Comparison of ENCODE assay signal across 8 mouse cellular contexts in genomic region chr19:5945027-5945426, GRCm38 (mm10). TPM values are rescaled to one million over a fixed set of nuclear protein-coding genes. Genes with fewer than 3 reads are reported as not detected.
DNase-seq lines count a peak whose midpoint lies in the region; ATAC-seq and TF ChIP-seq lines count a peak whose summit lies in the region.

No protein-coding gene starts in this region.

- no peak for ATAC-seq in cerebellum, adult (ENCODE audit: insufficient number of reproducible peaks, low FRiP score, low TSS enrichment)
- peak; percentile 57 for ATAC-seq in liver, embryonic 13.5 days (ENCODE audit: low read depth)
- ATAC-seq in stomach, postnatal 0 days (ENCODE audit: low FRiP score, low TSS enrichment) = peak; percentile 85
- no peak for ATAC-seq in midbrain, embryonic 11.5 days (ENCODE audit: low FRiP score)

- H3K4me3 ChIP-seq in liver, embryonic 13.5 days (replicated peaks) = no peak overlapping the region
- no peak overlapping the region for H3K4me3 ChIP-seq in stomach, postnatal 0 days (ENCODE audit: low read depth, low read length)
- H3K4me3 ChIP-seq in midbrain, embryonic 11.5 days (ENCODE audit: low read depth, low read length) = no peak overlapping the region

- no peaks in the 10 kb centered on the region for H3K9me3 ChIP-seq in liver, embryonic 13.5 days (replicated peaks)
- no peaks in the 10 kb centered on the region for H3K9me3 ChIP-seq in stomach, postnatal 0 days (ENCODE audit: control insufficient read depth, low read length)
- H3K9me3 ChIP-seq in midbrain, embryonic 11.5 days (ENCODE audit: control insufficient read depth, low read length) = no peaks in the 10 kb centered on the region

- peaks cover 98% of the 10 kb centered on the region for H3K36me3 ChIP-seq in liver, embryonic 13.5 days
- peaks cover 4% of the 10 kb centered on the region; the same call in 1 of the 2 replicates for H3K36me3 ChIP-seq in stomach, postnatal 0 days (ENCODE audit: control insufficient read depth, insufficient read depth, low read length)
- peaks cover 7% of the 10 kb centered on the region; the same call in 1 of the 2 replicates for H3K36me3 ChIP-seq in midbrain, embryonic 11.5 days (ENCODE audit: control insufficient read depth, insufficient read depth, low read length)

- no peak for TF ChIP-seq EP300 in stomach, postnatal 0 days (optimal IDR thresholded peaks at IDR 0.05)

- WGBS in liver, embryonic 13.5 days (ENCODE audit: insufficient replicate concordance) = 67% methylated on average over 7 of the region's 7 CpGs
- 29% methylated on average over 7 of the region's 7 CpGs for WGBS in stomach, postnatal 0 days
- 87% methylated on average over 7 of the region's 7 CpGs for whole genome bisulfite sequencing in midbrain, embryonic 11.5 days

- no peak for TF ChIP-seq CTCF in stomach, postnatal 0 days (IDR thresholded peaks at IDR 0.05; ENCODE audit: low read depth)

- peak; percentile 30 for DNase-seq in cerebellum, adult 9-11 months
- peak; percentile 49 for DNase-seq in right cerebral cortex, adult 18-20 months
- no peak for DNase-seq in right cerebral cortex, postnatal 14 days
- DNase-seq in liver, embryonic 13.5 days = no peak
- DNase-seq in stomach, postnatal 0 days (ENCODE audit: low spot score) = peak; percentile 66
- DNase-seq in adrenal gland, postnatal 14 days = no peak
- no peak for DNase-seq in midbrain, embryonic 11.5 days (ENCODE audit: low spot score, missing footprints)

- H3K4me2 ChIP-seq in liver, embryonic 13.5 days = no peak overlapping the region
- H3K4me2 ChIP-seq in stomach, postnatal 0 days (replicated peaks; ENCODE audit: low read depth) = no peak overlapping the region; the same call in 1 of the 2 replicates
- no peak overlapping the region for H3K4me2 ChIP-seq in midbrain, embryonic 11.5 days

- no peak overlapping the region for H3K9ac ChIP-seq in liver, embryonic 13.5 days
- H3K9ac ChIP-seq in stomach, postnatal 0 days (ENCODE audit: low read length) = peak overlapping the region; percentile 23; the same call in 1 of the 2 replicates
- H3K9ac ChIP-seq in midbrain, embryonic 11.5 days (ENCODE audit: low read length) = no peak overlapping the region

- H3K4me1 ChIP-seq in liver, embryonic 13.5 days (replicated peaks) = peaks cover 26% of the 10 kb centered on the region
- H3K4me1 ChIP-seq in stomach, postnatal 0 days (replicated peaks; ENCODE audit: control insufficient read depth, insufficient read depth) = peaks cover 10% of the 10 kb centered on the region
- no peaks in the 10 kb centered on the region for H3K4me1 ChIP-seq in midbrain, embryonic 11.5 days (ENCODE audit: control insufficient read depth, insufficient read depth, low read length)

- H3K27ac ChIP-seq in liver, embryonic 13.5 days = peak overlapping the region; percentile 65
- H3K27ac ChIP-seq in stomach, postnatal 0 days (replicated peaks) = peak overlapping the region; percentile 63
- no peak overlapping the region for H3K27ac ChIP-seq in midbrain, embryonic 11.5 days (ENCODE audit: low read depth, low read length)

- no peaks in the 10 kb centered on the region for H3K27me3 ChIP-seq in liver, embryonic 13.5 days
- H3K27me3 ChIP-seq in stomach, postnatal 0 days (ENCODE audit: control insufficient read depth, insufficient read depth, low read length) = no peaks in the 10 kb centered on the region
- H3K27me3 ChIP-seq in midbrain, embryonic 11.5 days (ENCODE audit: control insufficient read depth, insufficient read depth, low read length) = no peaks in the 10 kb centered on the region

RNA-seq across cellular contexts. Expression of gene Pola2, which starts 19.0 kb away (rescaled TPM):
- 62.2 and 69.8 TPM in 2 replicates for polyA plus RNA-seq in liver, embryonic 13.5 days (2015; fragmentation: Nextera tagmentation; extraction: Ambion mirVana)
- polyA plus RNA-seq in stomach, postnatal 0 days (2015; fragmentation: Nextera tagmentation; extraction: Ambion mirVana) = 20.4 and 21.2 TPM in 2 replicates
- total RNA-seq in adrenal gland, postnatal 14 days (2021) = 24.6 and 28.4 TPM in 2 replicates
- 74.4 and 82.7 TPM in 2 replicates for polyA plus RNA-seq in midbrain, embryonic 11.5 days (2014; fragmentation: Nextera tagmentation; extraction: Ambion mirVana)

RNA-seq across cellular contexts. Expression of gene Cdc42ep2, which starts 20.4 kb away (rescaled TPM):
- 2.7 and 3.0 TPM in 2 replicates for polyA plus RNA-seq in liver, embryonic 13.5 days (2015; fragmentation: Nextera tagmentation; extraction: Ambion mirVana)
- polyA plus RNA-seq in stomach, postnatal 0 days (2015; fragmentation: Nextera tagmentation; extraction: Ambion mirVana) = 7.9 and 8.1 TPM in 2 replicates
- 9.6 and 9.7 TPM in 2 replicates for total RNA-seq in adrenal gland, postnatal 14 days (2021)
- polyA plus RNA-seq in midbrain, embryonic 11.5 days (2014; fragmentation: Nextera tagmentation; extraction: Ambion mirVana) = 2.2 and 2.5 TPM in 2 replicates

RNA-seq across cellular contexts. Expression of gene Dpf2, which starts 32.2 kb away (rescaled TPM):
- polyA plus RNA-seq in liver, embryonic 13.5 days (2015; fragmentation: Nextera tagmentation; extraction: Ambion mirVana) = 56.7 and 60.0 TPM in 2 replicates
- 47.0 and 54.9 TPM in 2 replicates for polyA plus RNA-seq in stomach, postnatal 0 days (2015; fragmentation: Nextera tagmentation; extraction: Ambion mirVana)
- 118 and 119 TPM in 2 replicates for total RNA-seq in adrenal gland, postnatal 14 days (2021)
- 200 and 203 TPM in 2 replicates for polyA plus RNA-seq in midbrain, embryonic 11.5 days (2014; fragmentation: Nextera tagmentation; extraction: Ambion mirVana)

RNA-seq across cellular contexts. Expression of gene Slc22a20, which starts 40.9 kb away (rescaled TPM):
- polyA plus RNA-seq in liver, embryonic 13.5 days (2015; fragmentation: Nextera tagmentation; extraction: Ambion mirVana) = not detected in 2 replicates
- not detected in 2 replicates for polyA plus RNA-seq in stomach, postnatal 0 days (2015; fragmentation: Nextera tagmentation; extraction: Ambion mirVana)
- not detected in 2 replicates for total RNA-seq in adrenal gland, postnatal 14 days (2021)
- not detected in 2 replicates for polyA plus RNA-seq in midbrain, embryonic 11.5 days (2014; fragmentation: Nextera tagmentation; extraction: Ambion mirVana)

RNA-seq across cellular contexts. Expression of gene Tigd3, which starts 51.1 kb away (rescaled TPM):
- polyA plus RNA-seq in liver, embryonic 13.5 days (2015; fragmentation: Nextera tagmentation; extraction: Ambion mirVana) = 2.5 TPM in 2 replicates
- polyA plus RNA-seq in stomach, postnatal 0 days (2015; fragmentation: Nextera tagmentation; extraction: Ambion mirVana) = 0.77 and 1.0 TPM in 2 replicates
- total RNA-seq in adrenal gland, postnatal 14 days (2021) = 1.4 and 1.7 TPM in 2 replicates
- 7.3 and 8.3 TPM in 2 replicates for polyA plus RNA-seq in midbrain, embryonic 11.5 days (2014; fragmentation: Nextera tagmentation; extraction: Ambion mirVana)

Comparison
In these comparisons a context has a peak if more than half of its experiments do, and no peak if none do; other contexts are left out.
1. DNase-seq: peak in cerebellum, adult 9-11 months (single experiment), right cerebral cortex, adult 18-20 months (single experiment) and stomach, postnatal 0 days (single experiment); none in right cerebral cortex, postnatal 14 days (single experiment), liver, embryonic 13.5 days (single experiment), adrenal gland, postnatal 14 days (single experiment) and midbrain, embryonic 11.5 days (single experiment).
2. ATAC-seq: peak in liver, embryonic 13.5 days (single experiment) and stomach, postnatal 0 days (single experiment); none in cerebellum, adult (single experiment) and midbrain, embryonic 11.5 days (single experiment).